Mouse (Mus musculus) gastrocnemius, postnatal 4 days (tissue): ENCODE measurements at regions not wholly inside any gene's neighbourhood (a gene's known extent, or its start where the extent isn't known, plus 50 kb on each side); places are given as distances from the start of the nearest gene placed in this dataset.
"Not testable (repeated sequence)": the region's sequence is repeated elsewhere in the genome, so short reads cannot be mapped to it uniquely, and the experiment has no call there.

Source experiments
- DNase-seq, 2 experiments: peaks; one replicate each; pipeline ENCODE4 v3.0.0; 2021 to 2022; ENCODE audit warnings: low spot score in 2 of 2, mixed read lengths in 2 of 2

- no peak for DNase-seq
Observed at GRCm38 (mm10) chr4:131411936-131412335, 426.2 kb downstream of the Ptpru start.

- DNase-seq, result no peak
Observed at GRCm38 (mm10) chr4:131413380-131413779, 424.7 kb downstream of the Ptpru start.

- DNase-seq, result no peak
Observed at GRCm38 (mm10) chr4:131415453-131415852, 422.6 kb downstream of the Ptpru start.

GRCm38 (mm10) chr4:131416209-131416608 lies 421.9 kb downstream of the Ptpru start:
- DNase-seq, result no peak

- DNase-seq, result no peak
Observed at GRCm38 (mm10) chr4:131417159-131417748, 420.8 kb downstream of the Ptpru start.

- DNase-seq, result no peak
Observed at GRCm38 (mm10) chr4:131425311-131425710, 412.8 kb downstream of the Ptpru start.

GRCm38 (mm10) chr4:131427871-131428270 lies 410.2 kb downstream of the Ptpru start:
- DNase-seq, result no peak

- no peak for DNase-seq
Observed at GRCm38 (mm10) chr4:131429356-131429755, 408.7 kb downstream of the Ptpru start.

- DNase-seq, result no peak
Observed at GRCm38 (mm10) chr4:131430420-131430819, 407.7 kb downstream of the Ptpru start.

- DNase-seq, result peak in 1 of 2 experiments; percentile 49
Observed at GRCm38 (mm10) chr4:131431188-131431587, 406.9 kb downstream of the Ptpru start.

- no peak for DNase-seq
Observed at GRCm38 (mm10) chr4:131432591-131433177, 405.4 kb downstream of the Ptpru start.

- DNase-seq, result no peak
Observed at GRCm38 (mm10) chr4:131435222-131435621, 402.9 kb downstream of the Ptpru start.

GRCm38 (mm10) chr4:131438403-131438802 lies 399.7 kb downstream of the Ptpru start:
- DNase-seq, result no peak

GRCm38 (mm10) chr4:131438883-131439282 lies 399.2 kb downstream of the Ptpru start:
- DNase-seq, result no peak

- no peak for DNase-seq
Observed at GRCm38 (mm10) chr4:131440845-131441244, 397.2 kb downstream of the Ptpru start.

- DNase-seq, result no peak
Observed at GRCm38 (mm10) chr4:131443518-131443917, 394.6 kb downstream of the Ptpru start.

- DNase-seq, result not testable (repeated sequence)
Observed at GRCm38 (mm10) chr4:131450296-131450695, 387.8 kb downstream of the Ptpru start.

- DNase-seq, result no peak
Observed at GRCm38 (mm10) chr4:131457551-131457950, 380.5 kb downstream of the Ptpru start.

- no peak for DNase-seq
Observed at GRCm38 (mm10) chr4:131459746-131460145, 378.3 kb downstream of the Ptpru start.

GRCm38 (mm10) chr4:131461312-131461711 lies 376.8 kb downstream of the Ptpru start:
- no peak for DNase-seq

GRCm38 (mm10) chr4:131461728-131462127 lies 376.4 kb downstream of the Ptpru start:
- no peak for DNase-seq

GRCm38 (mm10) chr4:131475023-131475422 lies 363.1 kb downstream of the Ptpru start:
- no peak for DNase-seq

GRCm38 (mm10) chr4:131478923-131479322 lies 359.2 kb downstream of the Ptpru start:
- no peak for DNase-seq
